Mouse (Mus musculus) urinary bladder, postnatal 36 days (tissue): ENCODE data around the gene Cox7a2l.

Source experiments
- DNase-seq, 2 experiments: peaks; one replicate each; pipeline ENCODE4 v3.0.0; 2022; ENCODE audit warnings: low spot score in 2 of 2, mixed read lengths in 1 of 2

Gene Cox7a2l

DNA sequence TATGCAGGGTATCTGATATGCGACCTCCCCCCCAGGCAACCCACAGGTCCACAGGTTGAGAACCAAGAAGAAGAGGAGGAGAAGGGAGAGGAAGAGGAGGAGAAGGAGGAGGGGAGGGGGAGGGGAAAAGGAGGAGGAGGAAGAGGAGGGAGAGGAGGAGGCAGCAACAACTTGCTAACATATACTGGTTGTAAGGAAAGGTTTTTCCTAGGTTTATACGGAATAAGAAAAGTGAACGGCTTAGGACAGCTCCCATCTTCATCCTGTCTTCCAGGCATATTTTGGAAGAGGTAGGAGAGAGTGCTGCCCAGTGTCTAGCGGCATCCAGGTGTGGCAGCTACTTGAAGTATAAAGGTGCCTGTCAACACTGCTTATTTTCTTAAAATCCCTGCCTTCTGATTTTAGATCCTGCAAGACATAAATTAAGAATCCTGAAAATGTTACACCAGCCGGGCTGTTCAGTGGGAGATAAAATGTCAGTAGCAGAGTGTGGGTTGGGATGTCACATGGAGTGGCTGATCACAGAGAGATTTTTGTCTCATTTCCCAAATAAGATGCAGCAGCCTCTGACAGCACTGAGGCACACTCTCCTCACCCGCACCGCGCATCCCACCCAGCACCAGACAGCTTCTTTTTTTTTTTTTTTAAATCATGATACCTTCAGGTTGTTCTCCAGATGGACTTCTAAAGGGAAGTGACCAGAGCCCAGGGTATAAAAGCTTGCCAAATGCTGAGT lies at the start of gene Cox7a2l:
Cox7a2l (minus strand) TSS at position 51 of the 736 bp plus-strand sequence.
- no peak for DNase-seq

DNA sequence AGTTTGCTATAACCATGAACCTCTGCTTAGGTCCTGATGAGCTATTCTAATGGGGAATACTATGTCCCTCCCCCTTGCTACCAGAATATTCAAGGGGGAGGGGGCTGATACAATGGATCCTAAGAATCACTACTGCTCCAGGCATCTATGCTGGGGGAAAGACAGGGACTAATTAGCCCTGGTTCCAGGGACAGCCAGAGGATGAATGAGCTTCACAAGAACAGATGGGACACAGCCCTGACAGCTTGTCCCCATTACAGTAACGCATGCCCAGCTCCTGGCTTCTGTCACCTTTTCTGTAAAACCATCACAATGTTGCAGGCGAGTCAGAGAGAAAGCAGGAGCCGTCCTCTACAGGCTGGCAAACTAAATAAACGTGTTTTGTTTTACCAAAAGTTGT lies 48.4 kb upstream of the Cox7a2l start:
- DNase-seq = no peak

DNA sequence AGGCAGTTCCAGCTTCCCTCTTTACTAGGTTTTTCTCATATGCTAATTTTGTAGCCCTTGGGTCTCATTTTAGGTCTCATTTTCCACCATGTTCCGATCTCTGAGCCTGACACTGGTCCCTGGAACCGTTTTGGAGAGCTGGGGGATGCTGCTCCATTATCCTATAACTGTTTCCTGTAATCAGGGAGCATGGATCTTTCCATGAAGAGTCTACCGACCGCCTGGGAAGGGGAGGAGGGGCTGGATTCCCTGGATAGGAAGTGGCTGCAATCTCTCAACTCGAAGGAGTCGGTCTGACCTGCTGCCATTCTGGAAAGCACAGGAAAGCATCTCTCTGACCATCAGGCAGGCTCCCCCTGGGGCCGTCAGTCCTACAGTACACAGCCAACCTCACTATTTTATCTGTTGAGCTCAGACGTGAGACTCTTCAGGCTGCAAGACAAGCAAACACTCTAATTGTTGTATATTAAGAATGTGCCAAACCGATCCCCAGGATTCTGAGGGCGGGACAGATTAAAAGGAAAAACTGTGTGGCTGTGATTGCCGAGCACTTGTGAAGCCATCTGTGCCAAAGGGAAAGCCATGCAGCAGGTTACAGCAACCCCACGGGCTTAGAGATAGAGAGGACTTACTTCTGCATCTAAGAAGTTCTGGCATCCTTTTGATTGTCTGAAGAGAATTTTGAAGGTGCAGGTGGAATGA lies 47.1 kb upstream of the Cox7a2l start:
- DNase-seq = no peak

- peak; percentile 46 to 53 for DNase-seq
Observed at GRCm38 (mm10) chr17:83563703-83564111, 46.6 kb upstream of the Cox7a2l start.

- DNase-seq = no peak
Observed at GRCm38 (mm10) chr17:83562153-83563010, 45.3 kb upstream of the Cox7a2l start.

DNA sequence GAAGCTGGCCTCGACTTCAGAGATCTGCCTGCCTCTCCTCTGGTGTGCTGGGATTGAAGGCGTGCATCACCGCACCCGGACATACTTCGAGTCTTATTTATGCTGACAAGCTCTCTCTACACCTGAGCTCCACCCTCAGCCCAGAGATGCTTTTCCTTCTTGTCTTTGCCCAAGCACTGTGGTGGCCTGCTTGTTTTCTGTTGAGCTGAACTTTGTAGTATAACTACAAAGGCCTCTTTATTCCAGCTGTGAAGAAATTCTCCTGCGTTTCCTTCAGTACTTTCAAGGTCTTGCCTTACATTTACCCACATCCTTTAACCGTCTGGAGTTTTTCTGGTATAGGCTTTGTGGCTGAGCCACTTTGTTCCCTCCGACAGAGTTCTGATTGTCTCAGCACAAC lies 42.0 kb upstream of the Cox7a2l start:
- DNase-seq = no peak

DNA sequence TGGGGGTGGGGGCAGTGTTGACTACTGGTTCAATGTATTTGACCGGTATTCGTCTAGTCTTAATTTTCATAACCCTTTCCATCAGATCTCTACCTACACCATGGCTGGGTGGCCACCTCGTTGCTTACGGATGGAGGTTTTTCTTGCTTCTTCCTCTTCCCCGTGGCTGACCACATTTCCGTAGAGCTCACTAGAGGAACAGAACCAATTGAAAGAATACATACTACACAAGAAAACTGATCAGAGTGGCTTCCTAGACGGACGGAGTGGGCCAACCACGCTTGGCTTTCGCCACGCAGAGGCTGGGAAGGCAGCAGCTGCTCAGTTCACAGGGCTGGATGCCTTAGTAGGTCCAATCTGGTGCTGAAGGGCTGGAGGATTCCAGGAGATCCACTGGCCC lies 38.7 kb upstream of the Cox7a2l start:
- DNase-seq = no peak

GRCm38 (mm10) chr17:83554997-83555396 lies 37.9 kb upstream of the Cox7a2l start:
- no peak for DNase-seq

- no peak for DNase-seq
Observed at GRCm38 (mm10) chr17:83548501-83549233, 31.5 kb upstream of the Cox7a2l start.

DNA sequence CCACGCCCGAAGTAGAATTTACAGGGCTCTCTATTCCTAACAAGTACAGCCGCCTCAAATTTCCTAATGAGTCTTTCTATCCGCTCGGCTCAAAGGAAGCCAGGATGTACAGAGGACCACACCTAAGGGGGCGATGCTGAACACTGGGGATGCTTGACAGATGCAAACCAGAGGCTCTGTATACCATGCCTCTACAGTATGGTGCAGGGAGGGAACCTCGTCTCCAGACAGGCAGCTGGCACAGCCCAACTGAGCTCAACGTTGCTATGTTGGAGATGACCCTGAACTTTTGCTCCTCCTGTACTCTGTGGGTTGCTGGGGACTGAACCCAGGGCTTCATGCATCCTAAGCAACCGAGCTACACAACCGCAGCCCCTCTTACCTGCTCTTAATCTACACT lies 30.0 kb upstream of the Cox7a2l start:
- no peak for DNase-seq

DNA sequence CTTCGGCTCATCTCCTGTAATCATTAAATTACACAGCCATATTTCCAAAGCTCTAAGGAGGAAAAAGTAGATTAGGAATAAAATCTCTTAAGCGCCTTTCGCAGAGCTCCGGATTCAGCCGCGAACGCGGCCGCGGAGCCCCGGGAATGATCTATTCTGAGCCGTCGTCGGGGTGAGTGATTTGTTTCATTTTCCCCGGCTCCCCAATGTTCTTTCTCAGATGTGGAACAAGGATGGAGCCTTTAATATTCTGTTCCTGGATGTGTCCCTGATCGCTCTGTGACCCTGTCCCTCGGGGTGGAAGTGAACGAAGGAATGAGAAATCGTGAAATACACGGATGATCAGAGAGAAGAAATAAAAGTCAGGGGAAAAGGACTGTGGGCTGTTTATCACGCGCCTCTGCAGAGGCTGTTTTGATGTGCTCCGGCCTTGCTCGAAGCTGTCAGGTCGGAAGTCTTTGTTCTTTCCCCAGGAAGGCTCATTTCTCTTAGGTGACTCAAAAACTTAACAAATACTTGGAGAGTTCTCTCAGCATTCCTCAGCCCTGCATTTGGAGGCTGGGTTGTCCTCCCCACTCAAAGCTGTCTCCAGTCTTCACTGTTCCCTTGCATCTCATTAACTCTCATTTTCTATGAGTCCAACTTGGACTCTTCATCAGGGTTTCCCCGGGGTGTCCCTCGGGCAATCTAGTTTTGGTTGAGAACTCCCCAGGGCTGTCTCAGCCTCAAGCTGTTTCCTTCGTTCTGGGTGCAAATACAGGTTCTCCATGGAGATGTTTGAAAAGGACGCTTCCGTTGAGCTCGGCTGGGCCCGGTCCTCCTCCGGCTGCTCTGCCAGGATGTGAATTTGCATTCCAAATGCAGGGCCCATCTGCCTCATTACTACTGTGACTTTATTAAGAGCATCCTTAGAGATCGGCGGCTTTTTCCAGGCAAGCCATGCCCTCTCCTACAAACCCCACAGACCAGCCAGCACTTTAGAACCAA lies 28.9 kb upstream of the Cox7a2l start:
- no peak for DNase-seq

DNA sequence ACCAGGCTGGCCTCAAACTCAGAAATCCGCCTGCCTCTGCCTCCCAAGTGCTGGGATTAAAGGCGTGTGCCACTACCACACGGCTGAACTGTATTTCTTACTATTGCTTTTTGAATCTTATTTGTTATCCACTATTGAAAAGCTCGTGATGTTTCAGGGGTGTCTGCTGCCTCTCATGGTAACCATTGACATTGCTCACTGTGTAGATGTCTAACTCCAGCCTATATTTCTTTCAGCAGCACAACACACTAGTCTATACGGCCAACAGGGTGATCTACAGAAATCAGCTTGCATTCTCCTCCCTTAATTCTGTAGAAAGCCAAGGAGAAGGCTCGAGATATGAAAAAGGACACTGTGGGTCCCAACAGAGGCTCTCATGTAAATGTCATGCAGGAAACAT lies 28.1 kb upstream of the Cox7a2l start:
- no peak for DNase-seq

GRCm38 (mm10) chr17:83542424-83542823 lies 25.3 kb upstream of the Cox7a2l start:
- no peak for DNase-seq

- no peak for DNase-seq
Observed at GRCm38 (mm10) chr17:83539262-83540037, 22.3 kb upstream of the Cox7a2l start.

- no peak for DNase-seq
Observed at GRCm38 (mm10) chr17:83538694-83539093, 21.6 kb upstream of the Cox7a2l start.

DNA sequence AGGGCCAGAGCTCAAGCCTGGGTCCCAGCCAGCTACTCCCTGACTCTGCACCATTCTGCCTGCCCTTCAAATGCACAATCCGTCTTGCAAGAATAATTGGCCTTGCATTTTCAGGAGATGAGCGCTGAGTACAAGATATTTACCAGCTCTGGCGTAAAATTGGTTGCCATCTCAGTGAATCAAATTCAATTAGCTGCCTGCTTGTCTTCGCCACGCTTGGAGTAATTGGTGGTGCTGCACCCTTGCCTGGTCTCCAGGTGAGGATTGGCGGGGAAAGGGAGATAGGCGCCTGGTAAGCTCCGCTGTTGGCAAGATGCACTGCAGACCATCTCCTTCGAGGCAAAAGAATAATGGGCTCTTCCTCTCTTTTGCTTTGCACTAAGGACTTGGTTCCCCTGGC lies 21.0 kb upstream of the Cox7a2l start:
- DNase-seq = no peak

GRCm38 (mm10) chr17:83533150-83533549 lies 16.0 kb upstream of the Cox7a2l start:
- DNase-seq = no peak

DNA sequence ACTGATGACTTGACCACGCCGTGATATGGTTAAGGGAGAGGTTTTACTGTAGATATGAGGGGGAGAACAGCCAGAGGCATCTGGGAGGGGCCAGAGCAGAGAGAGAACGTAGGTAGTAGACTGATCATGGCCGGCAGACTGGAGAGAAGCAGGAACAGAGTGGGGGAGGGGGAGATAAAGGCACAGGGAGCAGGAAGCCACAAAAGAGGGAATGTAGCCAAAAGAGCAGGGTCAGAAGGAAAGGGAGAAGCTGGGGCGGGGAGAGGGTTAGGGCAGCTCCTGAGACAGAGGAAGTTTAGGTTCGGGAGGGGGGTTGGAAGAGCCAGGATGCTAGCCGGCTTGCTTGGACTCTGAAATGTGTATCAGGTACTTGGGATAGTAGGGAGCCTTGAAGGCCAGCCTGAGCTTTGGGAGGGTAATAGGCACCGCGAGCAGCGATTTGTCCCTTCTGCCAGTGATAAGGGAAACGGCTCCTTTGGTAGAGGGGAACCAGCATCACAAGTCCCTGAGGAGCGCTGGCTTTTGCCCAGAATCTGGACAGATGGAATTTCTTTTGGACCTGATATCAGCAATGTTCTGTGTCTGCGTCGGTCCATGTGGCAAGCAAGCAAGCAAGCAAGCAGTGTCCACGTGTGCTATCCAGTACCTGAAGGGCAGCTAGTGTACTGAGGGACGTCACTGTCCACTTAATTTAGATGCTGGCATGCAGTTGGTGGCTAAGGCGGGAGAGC lies 10.7 kb upstream of the Cox7a2l start:
- no peak for DNase-seq
